Mouse (Mus musculus) mesoderm, embryonic 11.5 days (tissue): ENCODE measurements at regions not wholly inside any gene's neighbourhood (a gene's known extent, or its start where the extent isn't known, plus 50 kb on each side); places are given as distances from the start of the nearest gene placed in this dataset.
A peak's percentile ranks its signal among the peaks of the same experiment; 100 is the strongest.

Experiments
- DNase-seq: peaks from one replicate; pipeline ENCODE4 v3.0.0-alpha.2; 2012; ENCODE audit warnings: low read depth, low spot score

DNA sequence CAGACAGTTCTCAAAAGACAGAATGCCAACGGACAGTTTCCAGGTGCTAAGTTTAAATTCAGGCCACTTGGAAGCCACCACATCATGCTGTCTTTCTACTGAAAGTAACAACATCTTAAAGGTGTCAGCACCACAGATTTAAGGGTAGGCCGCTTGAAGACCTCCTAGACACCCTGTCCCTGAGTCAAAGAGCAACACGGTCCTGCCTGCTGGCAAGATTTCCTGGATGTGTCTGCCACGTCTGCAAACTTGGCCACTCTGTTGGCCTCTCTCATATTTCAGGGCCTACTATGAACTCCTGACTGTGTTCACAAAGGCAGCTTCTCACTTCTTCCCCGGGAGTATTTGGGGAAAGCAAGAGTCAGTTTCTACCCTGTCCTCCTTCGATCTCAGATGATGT, 194.7 kb upstream of the Esrrg start:
- DNase-seq: no peak

DNA sequence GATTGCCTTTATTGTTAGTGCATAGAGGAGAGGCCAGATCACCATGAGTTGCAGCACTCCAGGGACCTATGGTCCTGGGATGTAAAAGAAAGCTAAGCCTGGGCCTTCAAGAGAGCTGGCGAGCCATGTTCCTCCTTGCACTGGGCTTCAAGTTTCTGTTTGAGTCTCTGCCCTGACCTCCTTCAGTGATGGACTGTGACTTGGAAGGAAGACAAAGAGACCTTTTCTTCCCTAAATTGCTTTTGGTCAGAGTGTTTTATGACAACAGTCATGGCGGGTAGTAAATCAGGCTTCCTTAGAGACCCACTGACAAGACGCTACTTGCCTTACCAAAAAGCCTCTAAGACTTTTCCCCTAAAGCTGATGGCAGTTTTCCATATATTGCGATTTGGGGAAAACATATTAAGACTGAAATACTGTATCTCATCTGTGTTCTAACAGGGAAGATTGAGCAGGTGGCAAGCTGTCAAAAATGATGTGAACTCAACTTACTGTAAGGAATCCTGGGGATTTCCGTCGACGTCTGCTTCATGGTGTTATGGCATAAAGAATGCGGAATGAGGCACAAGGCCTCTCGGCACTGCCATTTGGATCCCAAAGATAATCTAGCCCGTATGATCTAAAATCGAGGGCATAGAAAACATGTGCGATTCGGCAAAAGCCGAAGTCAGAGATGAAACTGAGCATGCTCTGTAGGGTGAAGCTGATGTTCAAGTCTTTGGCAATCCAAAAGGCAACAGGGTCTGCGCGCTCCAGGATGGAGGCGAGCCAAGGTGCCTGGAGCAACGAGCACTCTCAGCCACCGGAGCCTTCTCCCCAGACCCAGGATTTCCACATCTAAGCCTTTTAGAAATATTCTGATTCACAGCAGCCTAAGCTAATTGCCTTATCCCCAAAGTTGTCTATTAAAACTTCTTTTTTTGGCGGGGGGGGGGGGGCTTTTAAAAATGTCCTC, 190.1 kb upstream of the Esrrg start:
- DNase-seq: peak; percentile 27

DNA sequence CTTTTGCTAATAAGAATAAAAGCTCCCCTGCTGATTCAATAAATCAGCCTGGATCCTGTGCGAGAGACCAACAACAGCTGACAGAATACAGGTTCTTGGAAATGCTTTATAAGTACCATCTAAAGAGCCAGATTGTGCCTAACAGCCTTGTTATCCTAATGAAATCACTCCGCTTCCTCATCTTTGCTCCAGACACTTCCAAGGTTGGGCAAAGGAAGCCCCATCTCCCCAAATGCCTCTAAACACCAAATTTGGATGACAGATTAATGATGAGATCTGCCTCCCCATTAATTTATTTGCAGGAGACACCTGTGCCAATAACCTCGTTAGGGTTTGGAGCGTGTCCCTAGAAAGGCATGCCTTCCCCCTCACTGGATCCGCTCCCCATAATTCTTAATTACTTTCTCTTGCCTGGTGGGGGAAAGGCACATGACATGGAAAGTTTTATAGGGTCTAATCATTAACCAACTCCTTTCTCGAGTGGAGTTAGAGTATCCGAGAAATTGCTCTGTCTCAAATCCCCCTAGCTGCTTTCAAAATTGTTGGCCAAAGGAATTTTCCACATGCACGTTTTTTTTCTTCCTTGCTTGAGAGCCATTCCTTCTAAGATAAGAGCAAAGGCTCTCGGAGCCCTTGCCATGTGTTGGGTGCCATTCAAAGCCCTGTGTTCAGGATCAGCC, 179.9 kb upstream of the Esrrg start:
- DNase-seq: no peak

DNA sequence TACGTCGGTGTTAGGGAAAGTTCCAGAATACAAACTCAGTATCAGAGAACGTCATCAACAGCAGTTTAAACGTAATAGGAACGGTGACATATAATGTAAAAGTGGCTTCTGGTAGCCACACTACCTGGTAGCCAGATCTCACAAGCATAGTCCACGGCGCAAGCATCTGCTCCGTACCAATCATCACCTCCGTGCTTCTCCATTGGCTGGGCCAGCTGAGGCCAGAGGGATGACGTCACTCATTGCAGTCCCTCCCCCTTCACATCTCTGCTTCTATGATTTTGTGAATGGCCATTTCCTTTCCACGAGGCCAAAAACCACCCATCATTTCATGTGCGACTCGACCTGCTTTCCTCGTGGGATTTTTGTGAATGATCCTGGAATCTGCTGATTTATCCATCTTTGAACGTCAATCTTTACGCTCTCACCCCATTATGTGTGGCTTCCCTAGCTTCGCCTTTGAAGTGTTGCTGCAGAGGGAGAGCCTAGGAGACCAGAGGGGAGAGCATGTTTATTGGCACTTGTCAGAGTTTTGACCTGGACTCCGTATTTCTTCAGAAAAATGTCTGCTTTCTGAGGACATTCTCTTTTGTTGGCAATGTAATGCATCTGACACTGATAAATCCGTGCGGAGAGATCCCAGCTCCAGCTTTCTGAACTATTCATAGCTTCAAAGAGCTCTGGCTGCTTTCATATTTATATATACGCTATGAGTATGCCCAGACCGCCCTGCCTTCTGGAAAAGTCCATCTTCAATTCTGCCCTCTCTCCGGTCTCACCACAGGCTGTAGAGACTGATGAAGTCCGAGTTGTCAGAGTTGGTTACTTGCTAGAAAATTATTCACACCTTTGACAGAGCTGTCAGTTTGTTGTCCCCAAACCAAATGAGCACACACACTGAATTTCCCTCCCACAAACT, 174.6 kb upstream of the Esrrg start:
- DNase-seq: no peak

DNA sequence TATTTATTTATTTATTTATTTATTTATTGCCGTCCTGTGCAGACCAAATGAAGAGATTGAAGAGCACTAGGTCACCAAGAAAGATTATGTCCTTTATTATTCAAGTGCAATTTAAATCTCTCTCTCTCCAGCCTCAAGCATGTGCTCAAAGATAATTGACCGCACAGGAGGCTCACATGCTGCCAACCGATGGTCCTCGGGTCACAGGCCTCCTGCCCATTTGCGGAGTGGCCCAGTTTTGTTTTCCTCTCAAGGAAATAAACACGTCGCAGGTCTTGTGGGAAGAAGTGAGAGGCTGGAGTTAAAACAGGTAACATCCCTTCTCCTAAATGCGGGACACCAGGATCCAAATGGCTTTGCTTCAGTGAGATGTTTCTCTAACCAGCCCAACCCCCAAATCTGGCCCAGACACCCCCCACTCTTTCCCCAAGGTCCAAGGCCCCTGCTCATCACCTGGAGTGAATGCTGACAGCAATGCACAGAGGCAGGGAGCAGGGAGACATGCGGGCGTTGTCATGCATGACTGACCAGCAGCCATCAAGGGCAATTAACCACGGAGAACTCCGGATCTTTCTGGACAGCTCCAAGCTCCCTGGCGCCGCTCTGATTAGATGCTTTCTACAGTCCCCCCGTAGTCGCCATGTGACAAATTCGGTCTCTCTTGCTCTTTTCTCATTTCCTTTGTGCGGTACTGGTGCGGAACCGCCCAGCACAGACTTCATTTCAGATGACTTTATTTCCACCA, 169.2 kb upstream of the Esrrg start:
- peak; percentile 26 for DNase-seq

DNA sequence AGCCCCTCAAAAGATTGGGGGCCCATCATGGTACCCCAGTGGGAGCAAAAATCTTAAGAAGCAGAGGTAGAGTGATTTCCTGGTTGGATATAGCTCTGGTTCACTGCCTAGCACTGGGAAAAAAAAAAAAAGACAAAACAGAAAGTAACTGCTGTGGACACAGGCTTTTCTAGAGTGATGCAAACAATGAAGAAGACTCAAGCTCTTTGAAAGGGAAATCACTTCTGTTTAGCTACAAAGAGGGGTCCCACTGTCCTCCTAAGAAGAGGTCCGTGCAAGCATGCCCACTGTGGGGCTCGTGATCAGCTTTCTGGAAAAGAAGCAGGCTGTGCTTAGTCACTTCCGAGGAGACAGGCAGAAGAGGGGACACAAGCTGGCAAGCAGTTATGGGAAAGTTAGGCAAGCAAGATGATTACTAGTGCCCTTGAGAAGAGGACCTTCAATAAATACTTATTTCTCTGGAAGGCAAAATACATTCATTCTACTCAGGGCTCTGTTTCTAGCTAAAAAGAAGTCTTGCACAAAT, 166.9 kb upstream of the Esrrg start:
- DNase-seq: no peak

DNA sequence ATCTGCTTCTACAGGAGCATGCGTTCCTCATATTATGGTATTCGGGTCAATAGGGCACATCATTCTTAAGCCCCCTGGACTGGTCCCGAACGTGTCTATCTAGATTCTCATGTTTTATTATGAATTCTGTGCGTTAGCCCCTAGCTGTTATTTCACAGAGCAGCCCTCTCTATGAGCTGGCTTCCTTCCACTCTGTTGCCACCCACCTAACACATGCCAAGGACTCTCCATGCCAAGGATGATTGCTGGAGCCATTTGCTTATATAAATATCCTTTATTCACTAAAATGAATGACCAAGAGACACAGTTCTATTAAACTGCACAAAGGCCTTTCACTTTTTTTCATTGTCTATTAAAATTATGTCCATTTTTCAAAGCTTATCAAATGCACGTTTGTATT, 162.1 kb upstream of the Esrrg start:
- DNase-seq: no peak

DNA sequence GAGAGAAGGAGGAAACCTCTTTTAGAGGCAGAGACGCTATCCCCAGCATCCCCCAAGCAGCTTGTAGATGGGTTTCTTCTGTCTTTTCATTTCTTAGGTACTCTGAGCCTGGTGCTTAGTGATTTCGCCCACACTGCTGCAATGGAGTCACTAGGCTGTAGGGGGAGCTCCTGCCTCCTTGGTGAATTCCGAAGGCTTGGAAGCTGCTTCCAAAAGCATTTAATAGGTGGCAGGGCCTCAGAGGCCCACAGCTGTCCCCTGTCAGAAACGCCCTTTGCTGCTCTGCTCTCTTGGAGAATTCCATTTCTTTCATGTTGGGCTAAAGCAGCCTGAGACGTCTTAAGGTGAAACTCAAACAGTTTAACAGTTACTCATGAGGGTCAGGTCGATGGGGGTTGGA, 160.4 kb upstream of the Esrrg start:
- DNase-seq: peak; percentile 73

DNA sequence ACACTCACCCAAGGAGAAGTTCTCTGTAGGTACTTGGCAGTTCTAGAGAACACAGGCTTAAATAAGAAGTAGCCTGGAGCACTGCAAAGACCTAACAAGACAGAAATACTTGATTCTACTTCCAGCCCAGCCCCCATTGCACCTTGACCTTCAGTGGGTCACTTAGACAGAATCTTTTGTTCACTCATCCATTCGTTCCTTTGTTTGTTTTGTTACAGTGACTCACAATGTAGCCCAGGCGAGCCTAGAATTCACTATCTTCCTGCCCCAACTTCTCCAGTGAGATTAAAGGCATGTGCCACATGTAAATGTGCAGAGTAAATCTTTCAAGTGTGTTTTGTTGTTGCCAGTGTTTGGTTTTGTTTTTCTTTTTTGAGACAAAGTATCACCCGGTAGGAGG, 158.5 kb upstream of the Esrrg start:
- no peak for DNase-seq

DNA sequence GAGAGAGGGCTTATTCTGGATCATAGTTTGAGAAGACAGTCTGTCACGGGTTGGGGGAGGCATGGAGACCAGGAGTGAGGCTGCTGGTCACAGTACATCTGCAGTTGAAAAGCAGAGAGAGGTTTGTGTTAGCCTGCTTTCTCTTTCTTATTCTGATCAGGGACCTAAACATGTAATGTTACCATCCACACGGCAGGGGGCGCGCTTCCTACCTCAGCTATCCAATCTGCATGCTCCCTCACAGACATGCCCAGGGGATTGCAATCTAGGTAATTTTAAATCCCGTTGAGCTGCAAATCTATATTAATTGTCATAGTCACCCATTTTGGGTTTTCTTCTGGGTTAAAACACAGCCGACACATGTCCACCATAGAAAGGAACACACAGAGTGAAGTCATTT, 156.4 kb upstream of the Esrrg start:
- DNase-seq: peak; percentile 35

DNA sequence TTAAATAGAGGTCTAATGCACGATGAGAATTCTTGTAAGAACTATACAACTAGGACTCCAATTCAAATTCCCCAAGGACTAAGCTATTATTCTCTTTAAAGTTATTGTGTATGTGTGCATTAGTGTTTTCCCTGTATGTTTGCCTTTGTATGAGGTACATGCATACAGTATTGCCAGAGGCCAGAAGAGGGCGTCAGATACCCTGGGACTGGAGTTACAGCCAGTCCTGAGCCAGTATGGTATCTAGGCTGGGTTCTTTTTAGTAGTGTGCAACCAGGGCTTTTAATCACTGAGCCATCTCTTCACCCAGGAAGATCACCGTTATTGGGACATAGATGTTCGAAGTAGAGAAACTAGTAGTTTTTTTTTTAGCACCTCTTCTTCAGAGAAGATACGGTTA, 154.2 kb upstream of the Esrrg start:
- DNase-seq: peak; percentile 30

DNA sequence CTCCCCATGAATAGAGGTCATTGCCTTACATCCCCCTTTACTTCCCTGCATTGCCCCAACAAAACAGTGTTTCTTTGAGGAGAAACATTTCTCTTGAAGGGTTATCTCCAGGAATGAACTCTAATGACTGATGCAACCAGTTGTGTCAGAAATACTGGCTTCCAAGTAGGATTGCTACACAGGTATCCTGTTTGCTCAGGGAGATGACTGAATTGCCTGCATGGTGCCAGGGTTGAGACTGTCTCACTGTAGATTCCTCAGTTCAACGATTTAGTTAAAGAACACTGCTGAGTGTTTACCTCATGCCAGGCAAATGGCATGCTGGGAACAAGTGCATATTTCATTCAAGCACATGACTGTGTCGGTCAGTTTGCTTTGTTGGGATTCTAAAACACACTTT, 123.8 kb upstream of the Esrrg start:
- DNase-seq: no peak

DNA sequence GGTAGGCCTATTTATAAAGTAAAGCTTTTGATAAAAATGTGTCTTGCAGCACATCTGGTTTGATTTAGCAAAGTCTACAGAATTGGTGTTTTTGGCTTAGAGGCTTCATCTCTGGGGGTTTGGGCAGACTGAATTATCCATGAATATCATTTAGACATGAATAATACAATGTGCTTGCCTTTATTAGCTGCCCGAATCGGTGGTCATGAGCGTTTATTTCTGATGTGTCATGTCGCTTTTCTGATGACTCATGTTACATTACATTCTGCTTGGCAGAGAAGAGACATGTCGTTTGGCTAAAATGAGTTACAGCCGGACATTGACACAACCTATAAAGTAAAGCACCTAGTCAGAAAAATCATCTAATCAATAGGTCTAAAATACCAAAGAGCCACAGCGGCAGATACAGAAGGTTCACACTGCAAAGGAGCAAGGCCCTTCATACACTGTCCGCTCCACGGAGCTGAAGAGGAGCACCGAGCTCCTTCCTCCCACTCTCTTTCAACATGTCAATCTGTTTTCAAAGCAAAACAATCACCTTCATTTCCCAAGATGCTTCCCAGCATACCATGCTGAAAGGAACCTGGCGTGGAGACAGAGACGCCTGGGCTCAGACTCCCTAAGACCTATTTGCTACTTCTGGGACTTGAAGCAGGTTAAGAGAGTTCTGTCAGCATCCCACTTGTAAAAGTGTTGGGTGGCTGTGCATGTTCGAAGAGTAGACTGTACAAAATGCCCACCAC, 120.5 kb upstream of the Esrrg start:
- DNase-seq: no peak

DNA sequence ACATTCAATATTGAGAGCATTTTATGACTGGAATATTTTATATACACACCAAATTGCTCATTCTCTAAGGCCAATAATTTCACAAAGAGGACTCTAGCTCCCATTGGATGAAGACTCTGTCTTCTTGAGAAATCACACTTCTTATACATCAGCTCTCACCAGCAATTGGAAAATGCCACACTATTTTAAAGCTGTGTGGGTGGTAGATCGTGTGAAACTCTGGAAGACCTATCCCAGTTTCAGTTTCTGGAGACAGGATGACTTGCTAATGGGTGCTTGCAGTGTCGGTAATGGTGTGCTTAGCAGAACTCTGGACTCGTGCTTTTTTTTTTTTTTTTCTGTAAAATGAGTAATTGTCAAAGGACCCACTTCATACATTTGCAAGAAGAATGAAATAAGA, 119.1 kb upstream of the Esrrg start:
- no peak for DNase-seq

DNA sequence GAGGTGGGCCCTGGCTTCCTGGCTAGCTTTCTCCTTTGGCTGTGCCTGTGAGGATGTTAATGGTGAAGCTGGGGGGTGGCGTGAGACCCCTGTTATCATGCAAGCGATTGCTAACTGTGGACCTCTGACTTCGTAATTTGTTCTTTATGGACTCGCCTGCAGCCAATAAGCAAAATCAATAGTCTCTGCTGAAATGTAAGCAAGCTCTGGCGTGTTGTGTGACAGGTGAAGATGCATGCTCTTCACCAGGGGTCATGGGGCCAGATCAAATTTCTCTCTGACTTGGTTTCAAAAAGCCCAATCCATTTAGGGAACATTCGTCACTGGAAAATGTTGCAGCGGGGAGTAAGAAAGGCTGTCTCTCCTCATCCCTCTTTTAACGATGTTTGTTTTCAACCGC, 103.2 kb upstream of the Esrrg start:
- DNase-seq: peak; percentile 39

DNA sequence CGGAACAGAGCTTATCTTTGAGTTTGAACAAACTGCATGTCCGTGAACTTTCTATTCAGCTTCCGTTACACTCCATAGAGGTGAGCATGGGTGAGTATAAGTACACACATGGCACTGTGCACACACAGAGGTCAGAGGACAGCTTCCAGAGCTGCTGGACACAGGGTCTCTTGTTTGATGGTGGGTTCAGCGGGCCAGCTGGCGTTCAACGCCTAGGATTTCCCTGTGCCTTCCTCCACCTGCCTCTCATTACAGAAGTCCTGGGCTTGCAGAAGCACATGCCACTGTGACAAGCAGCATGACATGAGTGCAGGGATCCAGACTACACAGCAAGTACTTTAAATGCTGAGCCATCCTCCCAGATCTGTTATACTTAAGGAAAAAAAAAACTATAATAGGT, 101.4 kb upstream of the Esrrg start:
- DNase-seq: peak; percentile 20

DNA sequence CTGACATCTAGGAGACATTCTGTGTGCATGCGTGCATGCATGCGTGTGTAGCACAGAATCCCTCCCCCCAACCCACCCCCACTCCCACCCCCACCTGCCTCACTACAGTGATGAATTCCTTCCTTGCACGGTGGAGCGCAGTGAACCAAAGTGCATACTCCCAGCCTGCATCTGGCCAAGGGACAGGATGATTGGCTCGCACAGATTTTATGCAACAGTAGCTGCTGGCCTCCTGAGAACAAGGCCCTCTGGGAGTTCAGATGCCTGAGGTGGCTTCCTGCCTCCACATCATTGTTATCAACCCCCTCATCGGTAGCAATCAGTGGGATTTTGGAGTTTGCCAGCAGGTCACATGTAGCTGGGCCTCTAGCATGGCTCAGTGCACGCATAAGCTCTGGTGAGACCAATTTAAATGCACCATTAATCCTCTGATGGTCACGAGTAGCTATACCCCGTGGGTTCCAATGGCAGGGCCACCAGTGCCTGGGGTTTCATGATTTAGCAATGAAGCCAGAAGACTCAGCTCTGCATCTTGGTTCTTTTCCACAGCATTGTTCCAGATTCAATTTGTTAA, 77.2 kb upstream of the Esrrg start:
- DNase-seq: no peak

DNA sequence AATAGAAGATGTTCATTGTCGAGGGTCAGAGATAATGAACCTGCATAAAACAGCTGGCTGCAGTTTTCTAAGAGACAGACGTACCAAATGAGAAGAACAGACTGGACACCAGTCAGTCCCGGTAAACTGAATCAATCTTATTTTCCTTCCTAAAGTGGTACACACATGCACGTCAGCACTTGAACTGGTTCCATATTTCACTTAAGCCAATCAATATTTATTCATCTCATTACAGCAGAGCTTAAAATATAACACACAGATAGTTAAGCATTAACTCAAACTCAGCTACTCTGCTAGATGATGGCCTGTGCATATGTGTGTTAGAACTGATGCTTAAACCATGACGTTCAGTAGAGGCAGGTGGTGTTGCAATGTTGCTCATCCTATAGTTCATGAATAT, 72.3 kb upstream of the Esrrg start:
- DNase-seq: no peak

DNA sequence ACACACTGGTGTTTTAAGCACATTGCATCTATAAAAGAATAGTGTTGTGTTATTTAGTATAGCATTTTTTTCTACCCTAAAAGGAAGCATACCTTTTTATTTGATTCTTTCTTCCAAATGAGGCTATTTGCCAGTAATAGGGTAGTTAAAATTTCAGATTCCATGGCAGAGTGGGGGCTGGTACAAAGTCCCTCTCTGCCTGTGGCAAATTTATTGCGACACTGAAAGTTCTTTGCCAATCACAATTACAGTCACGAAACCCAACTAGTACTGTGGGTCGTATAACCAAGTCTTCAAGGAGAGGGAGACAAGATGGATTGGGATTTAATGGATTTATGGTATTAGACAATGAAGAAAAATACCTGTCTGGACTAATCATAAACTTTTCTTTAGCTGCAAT, 51.9 kb upstream of the Esrrg start:
- no peak for DNase-seq
